Mouse (Mus musculus): Measurements from ENCODE around the gene Ago3. TPM values are rescaled to one million over a fixed set of nuclear protein-coding genes. Genes with fewer than 3 reads are reported as not detected.

Ago3 gene
- polyA plus RNA-seq, 1 experiment from 2014 or later, result 19.9 TPM

DNA sequence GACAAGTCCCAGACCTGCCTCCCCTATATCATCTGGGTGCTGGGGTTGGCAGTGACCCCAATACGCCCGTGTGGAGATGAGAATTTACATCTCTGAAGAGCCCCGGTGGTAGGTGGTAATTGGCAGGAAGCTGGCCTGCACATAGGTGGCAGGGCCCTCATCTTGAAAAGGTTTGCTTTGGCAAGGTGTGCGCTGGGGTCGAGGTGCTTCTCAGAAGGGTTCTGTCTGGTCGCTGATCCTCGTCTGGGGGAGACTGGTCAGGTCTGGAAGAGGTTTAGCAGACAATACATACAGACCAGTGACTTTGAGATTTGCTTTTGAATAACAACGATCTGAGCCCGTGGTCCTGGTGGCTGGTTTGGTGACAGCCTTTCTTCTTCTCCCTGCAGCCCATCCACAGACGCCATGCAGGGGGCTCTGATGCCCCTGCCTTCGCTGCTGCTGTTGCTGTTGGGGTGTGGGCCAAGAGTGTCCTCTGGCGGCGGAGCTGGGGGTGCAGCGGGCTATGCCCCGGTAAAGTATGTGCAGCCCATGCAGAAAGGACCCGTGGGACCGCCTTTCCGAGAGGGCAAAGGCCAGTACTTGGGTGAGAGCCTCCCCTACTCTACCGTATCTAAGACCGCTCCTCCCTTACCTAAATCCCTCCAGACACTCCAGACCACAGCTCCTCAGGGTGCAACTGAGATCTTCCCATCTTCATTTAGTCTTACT, 120.0 kb downstream of the Ago3 start:
- WGBS, result 18% methylated on average over 20 of the region's 20 CpGs
- Histone ChIP-seq H3K4me3 (peak overlapping the region; percentile 25), H3K36me3 (0 out of 2 replicates have a peak, but pooled peaks cover 1% of the 10 kb centered on the region), H3K9ac (replicated peaks) (peak overlapping the region; percentile 39; the same call in 1 of the 2 replicates), H3K27me3 (peaks cover 6% of the 10 kb centered on the region; the same call in 1 of the 2 replicates), H3K27ac (replicated peaks) (no peak overlapping the region), H3K9me3 (peaks cover 4% of the 10 kb centered on the region; the same call in 1 of the 2 replicates), H3K4me1 (0 out of 2 replicates have a peak, but pooled peaks cover 5% of the 10 kb centered on the region), H3K4me2 (replicated peaks) (peak overlapping the region; percentile 51)
- ATAC-seq (ENCODE audit: low FRiP score, low read depth), result peak; percentile 65; the same call in 1 of the 2 replicates

DNA sequence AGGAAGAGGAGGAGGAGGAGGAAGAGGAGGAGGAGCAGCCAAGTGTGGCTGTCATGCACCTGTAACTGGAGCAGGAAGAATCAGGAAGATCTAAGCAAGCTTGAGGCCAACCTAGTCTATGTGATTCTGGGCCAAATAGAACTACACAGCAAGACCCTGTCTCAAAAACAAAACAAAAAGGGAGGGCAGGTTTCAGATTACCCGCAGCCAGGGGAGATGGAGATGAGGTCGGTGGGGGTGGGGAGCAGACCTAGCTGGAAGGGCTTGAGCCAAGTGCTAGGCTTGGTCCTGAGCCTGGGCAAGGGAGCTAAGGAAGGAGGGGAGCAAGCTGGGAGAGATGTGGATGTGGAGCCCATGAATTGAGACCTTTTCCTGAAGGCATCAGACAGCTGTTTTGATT, 122.5 kb downstream of the Ago3 start:
- Histone ChIP-seq H3K4me2 (replicated peaks) (no peak overlapping the region), H3K27ac (replicated peaks) (no peak overlapping the region), H3K27me3 (peaks cover 31% of the 10 kb centered on the region), H3K9ac (replicated peaks) (no peak overlapping the region), H3K4me1 (peaks cover 10% of the 10 kb centered on the region; the same call in 1 of the 2 replicates), H3K4me3 (no peak overlapping the region), H3K9me3 (peaks cover 4% of the 10 kb centered on the region; the same call in 1 of the 2 replicates), H3K36me3 (no peaks in the 10 kb centered on the region)
- no peak for ATAC-seq (ENCODE audit: low FRiP score, low read depth)
- 13% methylated on average over 2 of the region's 2 CpGs for WGBS

DNA sequence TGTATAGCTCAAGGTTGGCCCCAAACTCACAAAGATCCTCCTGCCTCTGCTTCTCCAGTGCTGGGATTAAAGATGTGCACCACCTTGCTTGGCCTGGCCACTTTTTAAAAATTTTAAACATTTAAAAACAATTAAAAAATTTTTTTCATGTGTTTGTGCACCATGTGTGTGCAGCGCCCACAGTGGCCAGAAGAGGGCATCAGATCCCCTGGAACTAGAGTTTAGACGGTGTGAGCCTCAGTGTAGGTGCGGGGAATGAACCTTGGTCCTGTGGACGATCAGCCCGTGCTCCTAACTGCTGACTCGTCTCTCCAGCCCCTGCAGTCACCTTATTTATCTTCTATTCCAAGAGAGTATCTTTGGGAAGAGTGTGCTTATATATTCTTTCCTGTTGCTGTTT, 123.3 kb downstream of the Ago3 start:
- no peak for ATAC-seq (ENCODE audit: low FRiP score, low read depth)
- peaks cover 16% of the 10 kb centered on the region for H3K4me1 ChIP-seq
- peaks cover 4% of the 10 kb centered on the region; the same call in 1 of the 2 replicates for H3K9me3 ChIP-seq
- H3K9ac ChIP-seq (replicated peaks), result no peak overlapping the region
- H3K27me3 ChIP-seq, result peaks cover 39% of the 10 kb centered on the region
- H3K27ac ChIP-seq (replicated peaks), result no peak overlapping the region
- WGBS, result 91% methylated on average over 6 of the region's 6 CpGs
- no peak overlapping the region for H3K4me3 ChIP-seq
- no peaks in the 10 kb centered on the region for H3K36me3 ChIP-seq
- H3K4me2 ChIP-seq (replicated peaks), result no peak overlapping the region

DNA sequence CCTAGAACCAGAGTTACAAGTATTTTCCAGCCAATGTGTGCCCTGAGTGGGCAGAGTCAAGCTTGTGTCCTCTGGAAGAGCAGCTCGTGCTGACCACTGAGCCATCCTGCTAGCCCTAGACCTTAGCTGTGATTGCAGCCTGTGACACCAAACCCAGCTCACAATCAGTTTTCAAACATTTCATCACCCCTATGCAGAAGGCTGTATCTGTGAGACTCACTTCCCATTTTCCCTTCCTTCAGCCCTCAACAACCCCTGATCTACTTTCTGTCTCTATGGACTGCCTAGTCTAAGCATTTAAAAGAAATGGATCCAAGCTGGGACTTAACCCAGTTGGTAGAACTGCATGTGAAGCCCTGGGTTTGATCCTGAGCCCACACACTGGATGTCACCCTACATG, 123.9 kb downstream of the Ago3 start:
- H3K4me3 ChIP-seq, result no peak overlapping the region
- no peak overlapping the region for H3K4me2 ChIP-seq (replicated peaks)
- peaks cover 45% of the 10 kb centered on the region for H3K27me3 ChIP-seq
- WGBS, result 85% methylated on average over 1 of the region's 1 CpGs
- H3K36me3 ChIP-seq, result no peaks in the 10 kb centered on the region
- peaks cover 20% of the 10 kb centered on the region for H3K4me1 ChIP-seq
- H3K9me3 ChIP-seq, result peaks cover 4% of the 10 kb centered on the region; the same call in 1 of the 2 replicates
- H3K27ac ChIP-seq (replicated peaks), result no peak overlapping the region
- no peak for ATAC-seq (ENCODE audit: low FRiP score, low read depth)
- no peak overlapping the region for H3K9ac ChIP-seq (replicated peaks)

DNA sequence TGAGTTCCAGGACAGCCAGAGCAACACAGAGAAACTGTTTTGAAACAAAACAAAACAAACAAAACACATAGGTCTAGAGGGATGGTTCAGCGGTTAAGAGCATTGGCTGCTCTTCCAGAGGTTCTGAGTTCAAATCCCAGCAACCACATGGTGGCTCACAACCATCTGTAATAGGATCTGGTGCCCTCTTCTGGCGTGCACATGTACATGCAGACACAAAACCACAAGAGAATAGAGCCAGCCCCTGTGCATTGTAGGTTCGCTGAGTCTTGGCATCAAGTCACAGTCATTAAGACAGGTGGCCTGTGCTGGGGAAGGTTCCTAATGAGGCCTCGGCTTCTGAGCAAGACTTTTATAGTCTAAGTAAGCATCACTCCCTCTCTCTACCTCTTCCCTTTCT, 125.5 kb downstream of the Ago3 start:
- no peak for ATAC-seq (ENCODE audit: low FRiP score, low read depth)
- H3K4me2 ChIP-seq (replicated peaks), result no peak overlapping the region
- H3K4me1 ChIP-seq, result peaks cover 14% of the 10 kb centered on the region
- 71% methylated on average over 4 of the region's 4 CpGs for WGBS
- no peaks in the 10 kb centered on the region for H3K36me3 ChIP-seq
- H3K9me3 ChIP-seq, result peaks cover 4% of the 10 kb centered on the region; the same call in 1 of the 2 replicates
- H3K9ac ChIP-seq (replicated peaks), result no peak overlapping the region
- H3K27ac ChIP-seq (replicated peaks), result no peak overlapping the region
- no peak overlapping the region for H3K4me3 ChIP-seq
- H3K27me3 ChIP-seq, result peaks cover 54% of the 10 kb centered on the region

DNA sequence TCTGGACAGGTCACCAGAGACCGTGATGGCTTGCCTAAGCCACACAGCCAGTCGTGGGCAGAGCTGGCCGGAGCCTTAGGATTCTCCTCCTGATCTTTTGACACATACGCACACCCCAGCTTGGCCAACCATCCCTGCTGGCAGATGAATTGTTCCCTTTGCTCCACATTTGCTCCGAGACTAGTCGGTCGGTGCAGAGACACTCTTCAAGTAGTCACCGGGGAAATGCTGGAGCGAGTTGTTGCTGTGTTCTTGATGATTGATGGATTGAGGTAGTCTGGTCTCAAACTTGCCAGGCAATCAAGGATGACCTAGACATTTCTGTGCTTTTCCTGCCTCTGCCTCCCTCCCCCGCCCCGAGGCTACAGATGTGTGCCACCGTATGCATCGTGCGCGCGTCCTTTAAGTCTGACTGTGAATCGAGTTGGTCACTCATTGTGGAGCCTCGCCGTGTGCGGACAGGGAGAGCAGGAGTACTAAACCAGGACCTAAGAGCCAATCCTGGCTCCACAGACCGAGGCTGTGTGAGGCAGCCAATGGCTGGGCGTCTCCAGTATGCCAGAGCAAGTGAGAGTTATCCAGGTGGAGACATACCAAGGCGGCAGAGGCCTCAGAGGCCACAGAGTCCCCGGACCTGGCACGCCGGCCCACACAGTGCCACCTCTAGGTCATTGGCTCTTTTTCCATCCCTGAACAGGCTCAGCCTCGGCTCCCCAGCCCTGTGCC, 127.6 kb downstream of the Ago3 start:
- H3K4me2 ChIP-seq (replicated peaks), result peak overlapping the region; percentile 43
- H3K4me3 ChIP-seq, result peak overlapping the region; percentile 26
- H3K27ac ChIP-seq (replicated peaks), result no peak overlapping the region
- H3K4me1 ChIP-seq, result peaks cover 22% of the 10 kb centered on the region
- H3K27me3 ChIP-seq, result peaks cover 74% of the 10 kb centered on the region
- no peak overlapping the region for H3K9ac ChIP-seq (replicated peaks)
- H3K9me3 ChIP-seq, result peaks cover 4% of the 10 kb centered on the region; the same call in 1 of the 2 replicates
- no peaks in the 10 kb centered on the region for H3K36me3 ChIP-seq
- no peak for ATAC-seq (ENCODE audit: low FRiP score, low read depth)
- WGBS, result 4% methylated on average over 27 of the region's 27 CpGs

DNA sequence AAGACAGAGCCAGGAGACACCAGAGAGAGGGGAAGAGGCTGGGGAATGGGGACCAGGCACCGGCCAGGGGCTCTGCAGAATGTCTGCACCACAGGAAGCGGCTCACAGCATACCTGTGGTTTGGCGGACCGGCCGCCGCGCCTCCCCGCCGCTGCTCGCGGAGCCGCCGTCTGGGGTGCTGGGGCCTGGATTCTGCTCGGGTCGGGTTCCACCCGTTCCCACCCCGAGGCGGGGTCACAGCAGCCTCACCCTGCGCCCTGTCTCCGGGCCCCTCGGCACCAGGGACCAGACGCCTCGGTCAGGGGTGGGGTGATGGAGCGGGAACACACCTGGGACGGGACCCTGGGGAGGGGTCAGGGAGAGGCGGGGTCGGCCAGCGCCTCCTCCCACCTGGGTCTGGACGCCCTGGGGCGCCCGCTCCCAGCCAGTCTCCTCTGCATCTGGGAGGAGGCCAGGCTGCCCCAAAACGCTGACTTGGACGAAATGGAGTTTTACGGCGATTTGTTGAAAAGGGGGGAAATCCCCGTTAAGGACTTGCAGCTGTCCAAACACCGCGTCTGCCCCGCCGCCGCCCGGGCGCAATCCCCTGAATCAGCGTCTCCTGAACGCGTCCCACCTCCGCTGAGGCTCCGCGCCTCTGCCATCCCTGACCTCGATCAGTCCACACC, 128.3 kb downstream of the Ago3 start:
- under 1% methylated on average over 50 of the region's 50 CpGs for WGBS

DNA sequence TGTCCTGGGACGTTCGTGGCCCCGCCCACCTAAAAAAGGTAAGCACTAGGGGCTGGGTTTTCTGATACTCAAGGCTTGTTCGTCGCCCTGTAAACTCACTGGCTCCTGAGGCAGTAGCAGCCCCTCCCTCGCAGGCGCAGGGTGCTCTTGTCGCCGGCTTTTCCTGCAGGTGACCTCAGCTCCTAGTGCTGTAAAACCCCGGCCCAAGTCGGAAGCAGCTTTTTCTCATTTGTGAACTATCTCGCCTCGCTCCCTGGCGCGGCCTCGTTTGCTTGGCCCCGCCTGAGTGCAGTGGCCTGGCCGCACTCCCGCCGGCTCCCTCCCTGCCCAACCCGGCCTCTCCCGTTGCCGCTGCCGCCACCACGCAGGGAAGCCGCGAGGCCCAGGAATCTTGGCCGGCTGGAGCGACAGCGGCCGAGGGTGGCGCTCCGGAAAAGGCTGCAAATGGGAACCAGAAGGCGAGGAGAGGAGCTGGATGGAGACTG, 132.7 kb downstream of the Ago3 start:
- Histone ChIP-seq H3K9me3 (no peaks in the 10 kb centered on the region), H3K27me3 (peaks cover 73% of the 10 kb centered on the region), H3K4me2 (replicated peaks) (peak overlapping the region; percentile 51), H3K4me3 (peak overlapping the region; percentile 25), H3K27ac (replicated peaks) (no peak overlapping the region), H3K36me3 (no peaks in the 10 kb centered on the region), H3K4me1 (peaks cover 21% of the 10 kb centered on the region), H3K9ac (replicated peaks) (peak overlapping the region; percentile 28)
- WGBS, result under 1% methylated on average over 34 of the region's 34 CpGs
- no peak for ATAC-seq (ENCODE audit: low FRiP score, low read depth)

More for the DNA sequence above, 128.3 kb downstream of the Ago3 start:
- Histone ChIP-seq H3K36me3 (no peaks in the 10 kb centered on the region), H3K27ac (replicated peaks) (no peak overlapping the region), H3K9me3 (peaks cover 2% of the 10 kb centered on the region; the same call in 1 of the 2 replicates), H3K4me2 (replicated peaks) (peak overlapping the region; percentile 43), H3K27me3 (peaks cover 81% of the 10 kb centered on the region), H3K4me1 (peaks cover 27% of the 10 kb centered on the region), H3K9ac (replicated peaks) (0 out of 2 replicates have a peak overlapping the region, but pooled peaks have one; percentile 31), H3K4me3 (peak overlapping the region; percentile 26)
- ATAC-seq (ENCODE audit: low FRiP score, low read depth), result no peak

DNA sequence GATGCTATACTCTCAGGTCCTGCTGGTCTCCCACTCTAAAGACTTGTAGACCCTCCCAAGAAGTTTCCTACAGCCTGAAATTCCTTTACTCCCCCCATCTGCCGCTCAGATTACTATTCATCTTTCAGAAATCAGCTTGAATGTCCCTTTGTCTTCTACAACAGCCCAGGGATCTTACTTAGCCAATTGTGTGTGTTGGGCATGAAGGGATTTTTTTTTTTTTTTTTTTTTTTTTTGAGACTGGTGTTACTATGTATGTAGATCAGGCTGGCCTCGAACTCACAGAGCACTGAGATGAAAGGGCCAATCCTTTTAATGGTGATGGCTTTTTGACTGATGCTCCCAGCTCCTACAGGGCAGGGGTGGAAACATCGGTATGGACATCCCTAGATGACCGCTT, 133.4 kb downstream of the Ago3 start:
- peak overlapping the region; percentile 51; the same call in 1 of the 2 replicates for H3K4me2 ChIP-seq (replicated peaks)
- 45% methylated on average over 4 of the region's 4 CpGs for WGBS
- H3K4me3 ChIP-seq, result no peak overlapping the region
- no peak overlapping the region for H3K9ac ChIP-seq (replicated peaks)
- H3K4me1 ChIP-seq, result peaks cover 15% of the 10 kb centered on the region
- peaks cover 70% of the 10 kb centered on the region for H3K27me3 ChIP-seq
- no peak overlapping the region for H3K27ac ChIP-seq (replicated peaks)
- H3K36me3 ChIP-seq, result no peaks in the 10 kb centered on the region
- H3K9me3 ChIP-seq, result no peaks in the 10 kb centered on the region
- no peak for ATAC-seq (ENCODE audit: low FRiP score, low read depth)

DNA sequence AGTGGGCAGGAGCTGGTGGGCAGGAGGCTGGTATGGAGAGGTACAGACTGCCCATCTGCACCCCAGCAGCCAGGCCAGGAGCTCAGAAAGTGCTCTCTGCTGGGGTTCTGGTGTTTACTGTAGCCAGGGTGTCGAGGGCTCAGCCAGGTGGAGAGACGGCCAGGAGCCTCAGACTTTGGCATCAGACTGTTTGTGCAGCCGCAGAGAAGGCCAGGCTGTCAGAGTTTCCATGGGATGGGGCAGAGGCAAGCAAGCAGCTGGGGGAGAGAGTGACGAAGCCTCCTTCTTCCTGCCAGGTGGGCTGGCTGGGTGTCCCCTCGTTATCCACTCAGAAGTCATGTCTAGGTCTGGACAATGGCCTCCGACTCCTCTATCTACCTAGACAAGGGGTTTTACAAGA, 134.2 kb downstream of the Ago3 start:
- no peak for ATAC-seq (ENCODE audit: low FRiP score, low read depth)
- H3K36me3 ChIP-seq, result no peaks in the 10 kb centered on the region
- peaks cover 66% of the 10 kb centered on the region for H3K27me3 ChIP-seq
- H3K4me2 ChIP-seq (replicated peaks), result no peak overlapping the region
- H3K4me1 ChIP-seq, result peaks cover 13% of the 10 kb centered on the region
- no peaks in the 10 kb centered on the region for H3K9me3 ChIP-seq
- no peak overlapping the region for H3K27ac ChIP-seq (replicated peaks)
- 74% methylated on average over 6 of the region's 6 CpGs for WGBS
- no peak overlapping the region for H3K9ac ChIP-seq (replicated peaks)
- H3K4me3 ChIP-seq, result no peak overlapping the region

DNA sequence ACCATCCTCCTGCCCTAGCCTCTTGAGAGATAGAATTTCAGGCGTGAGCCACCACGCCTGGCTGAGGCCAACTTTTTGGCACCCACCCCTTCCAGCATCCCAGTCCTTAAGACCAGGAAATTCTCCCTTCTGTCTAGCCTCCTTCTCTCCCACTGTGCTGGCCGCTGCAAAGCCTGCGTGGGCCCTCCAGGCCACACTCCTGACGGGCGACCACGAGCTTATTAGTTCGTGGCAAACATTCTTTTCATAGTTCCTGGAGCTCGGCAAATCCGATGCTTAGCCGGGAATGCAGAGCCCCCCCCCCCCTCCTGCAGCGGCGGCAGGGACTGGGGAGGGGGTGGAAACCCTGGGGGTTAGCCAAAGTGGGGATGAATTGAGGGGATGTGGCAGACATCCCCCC, 138.2 kb downstream of the Ago3 start:
- H3K36me3 ChIP-seq, result no peaks in the 10 kb centered on the region
- no peaks in the 10 kb centered on the region for H3K9me3 ChIP-seq
- no peak overlapping the region for H3K27ac ChIP-seq (replicated peaks)
- no peak overlapping the region for H3K9ac ChIP-seq (replicated peaks)
- H3K4me3 ChIP-seq, result no peak overlapping the region
- ATAC-seq (ENCODE audit: low FRiP score, low read depth), result no peak
- WGBS, result 21% methylated on average over 13 of the region's 13 CpGs
- peaks cover 7% of the 10 kb centered on the region for H3K4me1 ChIP-seq
- no peak overlapping the region for H3K4me2 ChIP-seq (replicated peaks)
- H3K27me3 ChIP-seq, result peaks cover 66% of the 10 kb centered on the region

Data from midbrain, embryonic 12.5 days (tissue).